Mouse (Mus musculus) myocyte (in vitro differentiated cells): Measurements from ENCODE around the gene Slc2a9. TPM values are rescaled to one million over a fixed set of nuclear protein-coding genes. Genes with fewer than 3 reads are reported as not detected.

Experiments
- H3K27me3 ChIP-seq: one replicate; pipeline ENCODE4 v1.6.1; 2011; ENCODE audit not compliant: control insufficient read depth, insufficient read depth, insufficient read length
- H3K36me3 ChIP-seq: one replicate; pipeline ENCODE4 v1.6.1; 2011; ENCODE audit not compliant: control insufficient read depth, insufficient read depth
- H3K4me2 ChIP-seq: one replicate; pipeline ENCODE4 v1.6.1; 2011; ENCODE audit warnings: low read depth, control low read depth
- H3K4me3 ChIP-seq: one replicate; pipeline ENCODE4 v1.5.1; 2011; ENCODE audit warnings: mild to moderate bottlenecking, control low read depth, moderate library complexity
- H3K79me2 ChIP-seq: one replicate; pipeline ENCODE4 v1.6.1; 2011; ENCODE audit not compliant: control insufficient read depth, insufficient read depth
- H3ac ChIP-seq: one replicate; pipeline ENCODE4 v1.6.1; 2011; ENCODE audit not compliant: control insufficient read depth, insufficient read length
- CEBPB ChIP-seq: IDR thresholded peaks from 2 replicates; pipeline ENCODE4 v1.6.1; 2011; ENCODE audit warnings: mild to moderate bottlenecking, moderate library complexity; ENCODE audit not compliant: poor library complexity, insufficient read depth, severe bottlenecking
- E2F4 ChIP-seq: IDR thresholded peaks from one replicate; pipeline ENCODE4 v1.6.1; 2011; ENCODE audit warnings: mild to moderate bottlenecking, control low read depth, moderate library complexity; ENCODE audit not compliant: insufficient read depth
- MAX ChIP-seq: IDR thresholded peaks from one replicate; pipeline ENCODE4 v1.6.1; 2011; ENCODE audit warnings: low read depth, mild to moderate bottlenecking, control low read depth
- MYOD1 ChIP-seq, 3 experiments: IDR thresholded peaks; one replicate each; pipeline ENCODE4 v1.6.1; 2011; ENCODE audit warnings: control low read depth in 2 of 3, low read depth in 2 of 3, mild to moderate bottlenecking in 2 of 3, moderate library complexity in 1 of 3; ENCODE audit not compliant: insufficient read length in 2 of 3, control insufficient read depth in 1 of 3
- MYOG ChIP-seq, 3 experiments: IDR thresholded peaks; one replicate each; pipeline ENCODE4 v1.6.1; 2011; ENCODE audit warnings: control low read depth in 2 of 3, low read depth in 2 of 3, mild to moderate bottlenecking in 2 of 3; ENCODE audit not compliant: insufficient read length in 2 of 3, control insufficient read depth in 1 of 3, insufficient read depth in 1 of 3
- POLR2A ChIP-seq: IDR thresholded peaks from one replicate; pipeline ENCODE4 v1.6.1; 2011; ENCODE audit warnings: low read depth, mild to moderate bottlenecking, control low read depth, moderate library complexity; ENCODE audit not compliant: insufficient read length
- POLR2AphosphoS2 ChIP-seq: IDR thresholded peaks from one replicate; pipeline ENCODE4 v1.6.1; 2011; ENCODE audit warnings: low read depth, control low read depth; ENCODE audit not compliant: insufficient read length
- REST ChIP-seq: IDR thresholded peaks from one replicate; pipeline ENCODE4 v1.6.1; 2011; ENCODE audit warnings: mild to moderate bottlenecking, control low read depth, moderate library complexity; ENCODE audit not compliant: insufficient read depth, insufficient read length
- SRF ChIP-seq: IDR thresholded peaks from one replicate; pipeline ENCODE4 v1.6.1; 2011; ENCODE audit warnings: low read depth; ENCODE audit not compliant: control insufficient read depth, insufficient read length
- TCF12 ChIP-seq: IDR thresholded peaks from one replicate; pipeline ENCODE4 v1.6.1; 2011; ENCODE audit warnings: mild to moderate bottlenecking, control low read depth; ENCODE audit not compliant: poor library complexity, insufficient read depth, severe bottlenecking
- TCF3 ChIP-seq: IDR thresholded peaks from one replicate; pipeline ENCODE4 v1.6.1; 2011; ENCODE audit warnings: low read depth, control low read depth; ENCODE audit not compliant: insufficient read length
- USF1 ChIP-seq: IDR thresholded peaks from one replicate; pipeline ENCODE4 v1.6.1; 2011; ENCODE audit warnings: low read depth, mild to moderate bottlenecking, control low read depth, moderate library complexity
- polyA plus RNA-seq: library from polyadenylated mRNA; unstranded; fragments of >200 nt; fragmentation: generic; extraction: Trizol; gene quantifications from one replicate; pipeline ENCODE4 v1.2.1, GENCODE M21; 2012; ENCODE audit warnings: missing spikeins

Gene Slc2a9
- polyA plus RNA-seq, 1 experiment, result 1.1 TPM

GRCm38 (mm10) chr5:38441088-38441839 is 61.7 kb downstream of the Slc2a9 start:
- H3K27me3 ChIP-seq, result no peaks in the 10 kb centered on the region
- H3ac ChIP-seq, result no peak overlapping the region
- no peak for TF ChIP-seq MYOD1 (IDR thresholded peaks at IDR 0.05; ENCODE audit: control insufficient read depth in 1 of 3, insufficient read length in 2 of 3, low read depth in 2 of 3)
- no peak for TF ChIP-seq TCF3
- no peak for TF ChIP-seq USF1
- TF ChIP-seq SRF, result no peak
- no peak for TF ChIP-seq MYOG (IDR thresholded peaks at IDR 0.05; ENCODE audit: control insufficient read depth in 1 of 3, insufficient read depth in 1 of 3, insufficient read length in 2 of 3, low read depth in 2 of 3)
- no peak for TF ChIP-seq E2F4
- TF ChIP-seq CEBPB, result no peak
- no peak for TF ChIP-seq POLR2AphosphoS2
- TF ChIP-seq POLR2A, result no peak
- no peak for TF ChIP-seq REST
- TF ChIP-seq MAX, result no peak
- TF ChIP-seq TCF12, result no peak
- no peak overlapping the region for H3K4me2 ChIP-seq
- no peaks in the 10 kb centered on the region for H3K36me3 ChIP-seq
- no peaks in the 10 kb centered on the region for H3K79me2 ChIP-seq
- no peak overlapping the region for H3K4me3 ChIP-seq

GRCm38 (mm10) chr5:38440252-38441005 is 62.5 kb downstream of the Slc2a9 start:
- Histone ChIP-seq H3K4me3 (no peak overlapping the region), H3K36me3 (no peaks in the 10 kb centered on the region), H3ac (no peak overlapping the region), H3K4me2 (no peak overlapping the region), H3K27me3 (no peaks in the 10 kb centered on the region), H3K79me2 (no peaks in the 10 kb centered on the region)
- TF ChIP-seq MAX (no peak), MYOG (IDR thresholded peaks at IDR 0.05; ENCODE audit: control insufficient read depth in 1 of 3, insufficient read depth in 1 of 3, insufficient read length in 2 of 3, low read depth in 2 of 3) (no peak), REST (no peak), MYOD1 (IDR thresholded peaks at IDR 0.05; ENCODE audit: control insufficient read depth in 1 of 3, insufficient read length in 2 of 3, low read depth in 2 of 3) (no peak), E2F4 (no peak), SRF (no peak), POLR2A (no peak), TCF12 (no peak), TCF3 (no peak), CEBPB (no peak), USF1 (no peak), POLR2AphosphoS2 (no peak)

GRCm38 (mm10) chr5:38436681-38437080 is 66.3 kb downstream of the Slc2a9 start:
- Histone ChIP-seq H3K27me3 (no peaks in the 10 kb centered on the region), H3K36me3 (no peaks in the 10 kb centered on the region), H3K4me2 (no peak overlapping the region), H3ac (no peak overlapping the region), H3K79me2 (no peaks in the 10 kb centered on the region), H3K4me3 (no peak overlapping the region)
- TF ChIP-seq TCF12 (no peak), USF1 (no peak), MYOD1 (IDR thresholded peaks at IDR 0.05; ENCODE audit: control insufficient read depth in 1 of 3, insufficient read length in 2 of 3, low read depth in 2 of 3) (no peak), E2F4 (no peak), CEBPB (no peak), SRF (no peak), REST (no peak), POLR2A (no peak)

GRCm38 (mm10) chr5:38434875-38435274 is 68.1 kb downstream of the Slc2a9 start:
- Histone ChIP-seq H3K79me2 (no peaks in the 10 kb centered on the region), H3K4me2 (no peak overlapping the region), H3K4me3 (no peak overlapping the region), H3ac (no peak overlapping the region), H3K36me3 (no peaks in the 10 kb centered on the region), H3K27me3 (no peaks in the 10 kb centered on the region)
- TF ChIP-seq REST, result no peak
- no peak for TF ChIP-seq TCF12
- no peak for TF ChIP-seq CEBPB
- TF ChIP-seq TCF3, result no peak
- TF ChIP-seq MYOD1 (IDR thresholded peaks at IDR 0.05; ENCODE audit: control insufficient read depth in 1 of 3, insufficient read length in 2 of 3, low read depth in 2 of 3), result no peak
- no peak for TF ChIP-seq SRF
- no peak for TF ChIP-seq POLR2A
- TF ChIP-seq POLR2AphosphoS2, result no peak
- no peak for TF ChIP-seq MYOG (IDR thresholded peaks at IDR 0.05; ENCODE audit: control insufficient read depth in 1 of 3, insufficient read depth in 1 of 3, insufficient read length in 2 of 3, low read depth in 2 of 3)
